Mouse (Mus musculus) forebrain, postnatal 0 days (tissue): ENCODE data around the gene Fer1l5. TPM values are rescaled to one million over a fixed set of nuclear protein-coding genes. Genes with fewer than 3 reads are reported as not detected.

Source experiments
- ATAC-seq: fragments of 200-750 bp; cut with Nextera tagmentation; 2 replicates; pipeline ENCODE4 v1.8.0; 2017; ENCODE audit warnings: mild to moderate bottlenecking, moderate library complexity
- DNase-seq: peaks from one replicate; pipeline ENCODE4 v3.0.0-alpha.2; 2015
- H3K27ac ChIP-seq: fragments of 300-500 bp; sonication (generic); 2 replicates; pipeline ENCODE4 v1.5.1; 2014; ENCODE audit warnings: low read depth, mild to moderate bottlenecking, antibody characterized with exemption, low read length, moderate library complexity, mixed read lengths
- H3K27me3 ChIP-seq: fragments of 300-500 bp; sonication (generic); 2 replicates; pipeline ENCODE4 v1.6.1; 2014; ENCODE audit warnings: mild to moderate bottlenecking, low read length, mixed read lengths; ENCODE audit not compliant: insufficient read depth
- H3K36me3 ChIP-seq: fragments of 300-500 bp; sonication (generic); 2 replicates; pipeline ENCODE4 v1.6.1; 2014; ENCODE audit warnings: mild to moderate bottlenecking, moderate library complexity; ENCODE audit not compliant: insufficient read depth
- H3K4me1 ChIP-seq: fragments of 300-500 bp; sonication (generic); 2 replicates; pipeline ENCODE4 v1.6.1; 2014; ENCODE audit warnings: antibody characterized with exemption; ENCODE audit not compliant: insufficient read depth
- H3K4me2 ChIP-seq: fragments of 300-500 bp; sonication (generic); 2 replicates; pipeline ENCODE4 v1.6.1; 2014; ENCODE audit warnings: low read depth, mild to moderate bottlenecking, moderate library complexity
- H3K4me3 ChIP-seq: fragments of 300-500 bp; sonication (generic); 2 replicates; pipeline ENCODE4 v1.5.1; 2014; ENCODE audit warnings: low read depth, low read length, mixed read lengths
- H3K9ac ChIP-seq: fragments of 300-500 bp; sonication (generic); 2 replicates; pipeline ENCODE4 v1.6.1; 2014; ENCODE audit warnings: mild to moderate bottlenecking
- H3K9me3 ChIP-seq: fragments of 300-500 bp; sonication (generic); 2 replicates; pipeline ENCODE4 v1.6.1; 2016; ENCODE audit warnings: low read length
- CTCF ChIP-seq: sonication (generic); IDR thresholded peaks from 2 replicates; pipeline ENCODE4 v1.5.1; 2016; ENCODE audit warnings: antibody characterized with exemption, control low read depth, low read depth
- WGBS: fragments of 180-500 bp; shearing (Covaris S2); extraction: QIAGEN DNeasy Blood & Tissue Kit; methylation state at CpG from one replicate; pipeline ENCODE4 v1.1.7; 2014; 5-methylcytosine and 5-hydroxymethylcytosine counted together
- microRNA-seq, 2 experiments: library from miRNA; unstranded; fragments of <30 nt; microRNA quantifications; one replicate each; pipeline ENCODE4; 2016
- polyA plus RNA-seq: library from polyadenylated mRNA; unstranded; fragments of >200 nt; fragmentation: Nextera tagmentation; extraction: Ambion mirVana; gene quantifications from 2 replicates; pipeline ENCODE4 v1.2.1, GENCODE M21; 2015
- total RNA-seq: library from RNA; depleted of rRNA; stranded (reverse); fragments of >200 nt; gene quantifications from 2 replicates; pipeline ENCODE4 v1.2.3, GENCODE M21; 2014; rRNA removed

Gene Fer1l5
- total and polyA plus RNA-seq, 2 experiments from 2014 or later, result 1.2 TPM; not detected in 1

GRCm38 (mm10) chr1:36458169-36458568 lies 86.1 kb downstream of the Fer1l5 start:
- Histone ChIP-seq H3K36me3 (no peaks in the 10 kb centered on the region), H3K9ac (no peak overlapping the region), H3K4me2 (no peak overlapping the region), H3K27ac (no peak overlapping the region), H3K27me3 (no peaks in the 10 kb centered on the region), H3K4me1 (no peaks in the 10 kb centered on the region), H3K9me3 (no peaks in the 10 kb centered on the region), H3K4me3 (no peak overlapping the region)
- no peak for TF ChIP-seq CTCF
- no peak for ATAC-seq
- 87% methylated on average over 5 of the region's 5 CpGs for WGBS
- no peak for DNase-seq

DNA sequence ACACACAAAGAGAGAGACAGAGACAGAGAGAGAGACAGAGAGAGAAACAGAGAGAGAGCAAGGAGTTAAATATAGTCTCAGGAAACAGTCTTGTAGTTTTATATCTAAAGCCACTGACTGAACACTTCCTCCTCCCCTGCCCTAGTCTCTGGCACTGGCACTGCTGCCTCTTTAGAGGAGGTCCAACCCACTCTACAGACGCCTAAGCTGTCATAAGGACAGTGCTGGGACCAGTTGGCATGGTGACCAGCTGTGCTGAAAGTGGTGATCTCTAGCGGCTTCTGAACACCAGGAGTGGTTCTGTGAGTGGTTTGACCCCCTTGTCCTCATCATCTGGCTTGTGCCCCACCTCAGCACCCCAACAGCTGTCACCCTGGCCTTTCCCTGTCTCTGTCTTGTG lies 89.7 kb downstream of the Fer1l5 start:
- no peak overlapping the region for H3K9ac ChIP-seq
- no peaks in the 10 kb centered on the region for H3K36me3 ChIP-seq
- TF ChIP-seq CTCF, result no peak
- ATAC-seq, result no peak
- no peaks in the 10 kb centered on the region for H3K9me3 ChIP-seq
- DNase-seq, result no peak
- H3K27ac ChIP-seq, result no peak overlapping the region
- H3K4me3 ChIP-seq, result no peak overlapping the region
- 43% methylated on average over 2 of the region's 2 CpGs for WGBS
- no peaks in the 10 kb centered on the region for H3K27me3 ChIP-seq
- H3K4me1 ChIP-seq, result no peaks in the 10 kb centered on the region
- H3K4me2 ChIP-seq, result no peak overlapping the region

DNA sequence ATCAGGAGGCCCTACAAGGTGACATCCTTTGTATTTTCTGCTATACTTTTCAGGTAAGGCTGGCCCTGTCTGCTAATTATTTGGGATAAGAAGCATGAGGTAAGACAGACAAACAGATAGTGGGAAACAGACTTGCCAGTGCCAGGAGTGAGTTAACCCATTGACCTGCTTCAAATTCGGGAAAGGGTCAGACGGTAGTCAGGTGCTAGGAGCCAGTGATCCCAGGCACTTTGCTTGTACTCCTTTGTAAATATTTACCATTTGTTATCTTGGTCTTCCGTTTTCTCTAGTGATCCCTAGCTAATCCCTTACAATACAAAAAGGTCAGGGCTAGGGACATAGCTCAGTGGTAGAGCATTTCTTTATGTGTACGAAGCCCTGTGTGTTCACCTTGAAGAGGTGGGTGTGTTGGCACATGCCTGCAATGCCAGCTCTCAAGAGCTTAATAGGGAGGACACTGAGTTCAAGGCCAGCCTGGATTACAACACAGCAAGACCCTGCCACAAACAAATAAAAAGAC lies 93.6 kb downstream of the Fer1l5 start:
- H3K27me3 ChIP-seq, result no peaks in the 10 kb centered on the region
- DNase-seq (no peak), ATAC-seq (no peak)
- H3K4me1 ChIP-seq, result no peaks in the 10 kb centered on the region
- H3K9me3 ChIP-seq, result no peaks in the 10 kb centered on the region
- WGBS, result 81% methylated on average over 4 of the region's 4 CpGs
- H3K4me2 ChIP-seq, result no peak overlapping the region
- no peaks in the 10 kb centered on the region for H3K36me3 ChIP-seq
- no peak for TF ChIP-seq CTCF
- no peak overlapping the region for H3K27ac ChIP-seq
- no peak overlapping the region for H3K4me3 ChIP-seq
- no peak overlapping the region for H3K9ac ChIP-seq

DNA sequence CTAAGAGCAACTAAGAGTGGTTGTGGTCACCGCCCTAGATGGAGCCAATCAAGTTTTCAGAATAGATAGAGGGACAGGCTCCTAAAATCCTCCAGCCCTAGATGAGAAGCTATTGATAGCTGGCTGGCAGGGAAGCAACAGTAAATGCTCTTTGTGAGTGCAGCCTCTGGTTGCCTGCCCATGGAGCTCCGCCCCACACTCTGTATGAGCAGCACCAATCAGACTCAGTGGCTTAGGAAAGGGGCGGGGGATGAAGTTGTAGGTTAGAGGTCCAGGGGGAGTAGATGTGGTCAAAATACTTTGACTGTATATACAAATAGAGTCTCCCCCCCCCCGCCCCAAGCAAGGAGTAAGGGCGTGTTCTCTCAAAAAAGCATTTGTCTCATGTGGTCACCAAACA lies 95.4 kb downstream of the Fer1l5 start:
- 49% methylated on average over 5 of the region's 5 CpGs for WGBS
- DNase-seq, result no peak
- no peak for TF ChIP-seq CTCF

DNA sequence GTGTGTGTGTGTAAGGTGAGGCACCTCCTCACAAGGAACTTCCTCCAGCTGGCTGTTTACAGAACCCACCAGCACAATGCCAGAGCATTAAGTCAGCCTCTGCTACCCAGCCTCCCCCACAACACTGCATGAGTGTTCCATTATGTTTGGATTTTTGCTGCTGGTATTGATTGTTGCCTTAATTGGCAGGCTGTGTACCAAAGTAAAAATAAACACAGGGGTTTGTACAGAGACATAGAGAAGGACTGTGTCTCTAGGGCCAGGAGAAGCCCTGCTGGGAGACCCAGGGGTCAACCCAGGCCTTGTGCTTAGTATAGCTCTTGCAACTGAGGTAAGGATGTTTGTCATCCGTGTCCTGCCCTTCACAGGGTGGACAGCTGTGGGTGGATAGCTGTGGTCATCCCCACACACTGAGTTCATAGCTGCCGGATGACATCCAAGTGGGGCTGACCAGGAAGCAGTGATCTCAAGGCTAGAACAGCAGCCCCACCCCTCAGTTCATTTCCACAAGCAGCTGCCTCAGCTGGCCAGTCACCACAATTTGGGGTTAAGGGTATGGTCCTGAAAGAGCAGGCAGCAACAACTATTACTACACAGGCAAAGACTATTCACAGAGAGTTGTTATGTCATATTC lies 97.8 kb downstream of the Fer1l5 start:
- TF ChIP-seq CTCF, result no peak
- Histone ChIP-seq H3K4me3 (no peak overlapping the region), H3K4me2 (no peak overlapping the region), H3K4me1 (peaks cover 19% of the 10 kb centered on the region; the same call in 1 of the 2 replicates), H3K27ac (no peak overlapping the region), H3K36me3 (no peaks in the 10 kb centered on the region), H3K9me3 (no peaks in the 10 kb centered on the region), H3K27me3 (no peaks in the 10 kb centered on the region), H3K9ac (no peak overlapping the region)
- DNase-seq (no peak), ATAC-seq (no peak)
- WGBS, result 55% methylated on average over 2 of the region's 2 CpGs

More for the DNA sequence above, 95.4 kb downstream of the Fer1l5 start:
- Histone ChIP-seq H3K4me3 (no peak overlapping the region), H3K9me3 (no peaks in the 10 kb centered on the region), H3K9ac (no peak overlapping the region), H3K27me3 (no peaks in the 10 kb centered on the region), H3K4me1 (no peaks in the 10 kb centered on the region), H3K4me2 (no peak overlapping the region), H3K36me3 (no peaks in the 10 kb centered on the region), H3K27ac (no peak overlapping the region)
- ATAC-seq, result no peak

DNA sequence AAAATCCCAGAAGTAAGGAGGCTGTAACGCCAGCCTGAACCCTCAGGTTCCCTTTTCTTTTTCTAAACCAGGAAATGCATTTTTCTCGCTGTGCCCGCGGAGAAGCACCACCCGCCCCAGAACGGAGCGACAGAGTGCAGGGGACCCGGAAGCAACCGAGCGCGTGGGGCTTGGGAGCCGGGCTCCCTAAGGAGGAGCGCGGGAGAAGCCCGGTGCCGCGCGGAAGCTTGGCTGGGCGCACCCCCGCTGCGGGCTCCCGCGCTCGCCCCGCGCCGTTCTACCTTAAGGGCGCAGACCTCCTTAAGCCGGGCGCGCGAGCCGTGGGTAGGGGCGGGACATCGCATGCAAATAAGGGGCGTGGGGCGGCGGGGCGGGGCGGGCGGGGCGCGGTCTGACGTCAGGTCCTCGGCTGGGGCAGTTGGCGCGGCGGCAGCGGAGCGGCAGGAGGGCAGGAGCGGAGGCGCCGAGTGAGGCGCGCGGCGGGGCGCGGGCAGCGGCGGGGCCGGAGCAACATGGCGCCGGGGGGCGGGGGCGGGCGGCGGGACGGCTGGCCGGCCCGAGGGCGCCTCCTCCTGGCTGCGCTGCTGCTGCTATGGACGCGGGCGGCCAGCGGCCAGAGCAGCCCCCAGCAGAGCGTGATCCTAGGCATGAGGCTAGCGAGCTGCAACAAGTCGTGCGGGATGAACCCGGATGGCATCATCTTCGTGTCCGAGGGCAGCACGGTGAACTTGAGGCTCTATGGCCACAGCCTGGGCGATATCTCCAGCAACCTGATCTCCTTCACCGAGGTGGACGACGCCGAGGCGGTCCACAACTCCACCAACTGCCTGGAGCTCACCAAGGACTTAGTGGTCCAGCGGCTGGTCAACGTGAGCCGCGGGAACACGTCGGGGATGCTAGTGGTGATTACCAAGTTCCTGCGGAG lies 99.4 kb downstream of the Fer1l5 start, which contains the start of gene Cnnm4:
Gene Cnnm4 (plus strand): TSS at position 440 of the 925 bp plus-strand sequence.
- H3K4me1 ChIP-seq, result peaks cover 23% of the 10 kb centered on the region; the same call in 1 of the 2 replicates

More for the DNA sequence above, 99.4 kb downstream of the Fer1l5 start, which contains the start of gene Cnnm4:
- Histone ChIP-seq H3K9ac (peak within 1 kb of the TSS; percentile 70), H3K4me2 (peak within 1 kb of the TSS; percentile 80), H3K4me3 (peak within 1 kb of the TSS; percentile 72), H3K9me3 (no peaks in the 10 kb centered on the region), H3K27me3 (no peaks in the 10 kb centered on the region), H3K27ac (peak within 1 kb of the TSS; percentile 54), H3K36me3 (no peaks in the 10 kb centered on the region)
- DNase-seq, result peak; percentile 88
- TF ChIP-seq CTCF, result peak; percentile 48
- WGBS, result 1% methylated on average over 50 of the region's 98 CpGs
- ATAC-seq, result peak; percentile 93

Small RNAs within 50 kb of the gene (microRNA-seq; reads per million reads assigned to microRNA genes)
- 0.24 to 1.2 reads per million in 2 experiments for gene Mir6898

Other genes starting within 250 kb of the Fer1l5 start
- gene Uggt1, start 127.6 kb upstream of the Fer1l5 start, total RNA-seq, result 38.6 and 54.1 TPM in 2 replicates
- gene Uggt1, start 127.6 kb upstream of the Fer1l5 start, polyA plus RNA-seq, result 19.2 and 24.5 TPM in 2 replicates
- 0.43 and 0.54 TPM in 2 replicates for gene Neurl3, start 97.6 kb upstream of the Fer1l5 start, total RNA-seq
- 0.53 and 0.85 TPM in 2 replicates for gene Neurl3, start 97.6 kb upstream of the Fer1l5 start, polyA plus RNA-seq
- gene Arid5a, start 64.6 kb upstream of the Fer1l5 start, total RNA-seq, result 3.9 and 9.8 TPM in 2 replicates
- 2.2 and 3.4 TPM in 2 replicates for gene Arid5a, start 64.6 kb upstream of the Fer1l5 start, polyA plus RNA-seq
- gene Kansl3, start 3.1 kb upstream of the Fer1l5 start, total RNA-seq, result 43.9 and 53.6 TPM in 2 replicates
- 18.6 and 27.8 TPM in 2 replicates for gene Kansl3, start 3.1 kb upstream of the Fer1l5 start, polyA plus RNA-seq
- gene Lman2l, start 73.0 kb downstream of the Fer1l5 start, total RNA-seq, result 15.5 and 21.8 TPM in 2 replicates
- 27.3 and 37.6 TPM in 2 replicates for gene Lman2l, start 73.0 kb downstream of the Fer1l5 start, polyA plus RNA-seq
- gene Cnnm4, start 99.3 kb downstream of the Fer1l5 start, total RNA-seq, result 12.3 and 14.6 TPM in 2 replicates
- 7.2 and 9.4 TPM in 2 replicates for gene Cnnm4, start 99.3 kb downstream of the Fer1l5 start, polyA plus RNA-seq
- gene Cnnm3, start 139.6 kb downstream of the Fer1l5 start, total RNA-seq, result 25.6 and 29.1 TPM in 2 replicates
- gene Cnnm3, start 139.6 kb downstream of the Fer1l5 start, polyA plus RNA-seq, result 3.7 and 4.8 TPM in 2 replicates
- 6.3 and 9.8 TPM in 2 replicates for gene Ankrd23, start 164.6 kb downstream of the Fer1l5 start, total RNA-seq
- 4.5 and 5.3 TPM in 2 replicates for gene Ankrd23, start 164.6 kb downstream of the Fer1l5 start, polyA plus RNA-seq
- 0.38 TPM in 1 of 2 replicates, not detected in the other for gene Gm42417, start 167.1 kb downstream of the Fer1l5 start, total RNA-seq
- 0.27 TPM in 1 of 2 replicates, not detected in the other for gene Gm42417, start 167.1 kb downstream of the Fer1l5 start, polyA plus RNA-seq
- gene Ankrd39, start 175.2 kb downstream of the Fer1l5 start, total RNA-seq, result 19.3 and 25.5 TPM in 2 replicates
- 21.1 and 23.6 TPM in 2 replicates for gene Ankrd39, start 175.2 kb downstream of the Fer1l5 start, polyA plus RNA-seq
- gene Sema4c, start 186.1 kb downstream of the Fer1l5 start, total RNA-seq, result 32.8 and 39.1 TPM in 2 replicates
- gene Sema4c, start 186.1 kb downstream of the Fer1l5 start, polyA plus RNA-seq, result 17.3 and 24.1 TPM in 2 replicates